Mouse (Mus musculus): Measurements from ENCODE around the gene Gm28048.

Gm28048 gene

GRCm38 (mm10) chr11:22838361-22838760 is 143.5 kb downstream of the Gm28048 start:
- DNase-seq (ENCODE audit: low spot score): no peak

GRCm38 (mm10) chr11:22836269-22836668 is 145.6 kb downstream of the Gm28048 start:
- no peak for DNase-seq (ENCODE audit: low spot score)

GRCm38 (mm10) chr11:22832600-22832999 is 149.3 kb downstream of the Gm28048 start:
- DNase-seq (ENCODE audit: low spot score): no peak

GRCm38 (mm10) chr11:22831916-22832315 is 150.0 kb downstream of the Gm28048 start:
- no peak for DNase-seq (ENCODE audit: low spot score)

- no peak for DNase-seq (ENCODE audit: low spot score)
Measured at GRCm38 (mm10) chr11:22830684-22831083, 151.2 kb downstream of the Gm28048 start.

- DNase-seq (ENCODE audit: low spot score): no peak
Measured at GRCm38 (mm10) chr11:22830179-22830611, 151.7 kb downstream of the Gm28048 start.

GRCm38 (mm10) chr11:22828988-22829632 is 152.8 kb downstream of the Gm28048 start:
- no peak for DNase-seq (ENCODE audit: low spot score)

GRCm38 (mm10) chr11:22827514-22828080 is 154.3 kb downstream of the Gm28048 start:
- DNase-seq (ENCODE audit: low spot score): no peak

GRCm38 (mm10) chr11:22826665-22827064 is 155.2 kb downstream of the Gm28048 start:
- no peak for DNase-seq (ENCODE audit: low spot score)

- DNase-seq (ENCODE audit: low spot score): no peak
Measured at GRCm38 (mm10) chr11:22826051-22826450, 155.8 kb downstream of the Gm28048 start.

- DNase-seq (ENCODE audit: low spot score): no peak
Measured at GRCm38 (mm10) chr11:22825548-22825947, 156.3 kb downstream of the Gm28048 start.

GRCm38 (mm10) chr11:22824049-22824705 is 157.7 kb downstream of the Gm28048 start:
- no peak for DNase-seq (ENCODE audit: low spot score)

- DNase-seq (ENCODE audit: low spot score): no peak
Measured at GRCm38 (mm10) chr11:22821243-22821642, 160.6 kb downstream of the Gm28048 start.

- DNase-seq (ENCODE audit: low spot score): no peak
Measured at GRCm38 (mm10) chr11:22818371-22818770, 163.5 kb downstream of the Gm28048 start.

- DNase-seq (ENCODE audit: low spot score): no peak
Measured at GRCm38 (mm10) chr11:22815877-22816276, 166.0 kb downstream of the Gm28048 start.

- no peak for DNase-seq (ENCODE audit: low spot score)
Measured at GRCm38 (mm10) chr11:22815143-22815542, 166.7 kb downstream of the Gm28048 start.

- no peak for DNase-seq (ENCODE audit: low spot score)
Measured at GRCm38 (mm10) chr11:22813921-22814704, 167.8 kb downstream of the Gm28048 start.

- DNase-seq (ENCODE audit: low spot score): no peak
Measured at GRCm38 (mm10) chr11:22813427-22813826, 168.5 kb downstream of the Gm28048 start.

- DNase-seq (ENCODE audit: low spot score): no peak
Measured at GRCm38 (mm10) chr11:22811413-22811812, 170.5 kb downstream of the Gm28048 start.

- no peak for DNase-seq (ENCODE audit: low spot score)
Measured at GRCm38 (mm10) chr11:22809465-22810096, 172.3 kb downstream of the Gm28048 start.

GRCm38 (mm10) chr11:22808040-22808439 is 173.8 kb downstream of the Gm28048 start:
- no peak for DNase-seq (ENCODE audit: low spot score)

GRCm38 (mm10) chr11:22805171-22805570 is 176.7 kb downstream of the Gm28048 start:
- no peak for DNase-seq (ENCODE audit: low spot score)

Data from retina, embryonic 14.5 days (tissue).